Mouse (Mus musculus) liver, embryonic 16.5 days (tissue): ENCODE results near the gene Hebp1. TPM values are rescaled to one million over a fixed set of nuclear protein-coding genes. Genes with fewer than 3 reads are reported as not detected.

Experiments
- ATAC-seq: fragments of 200-750 bp; cut with Nextera tagmentation; 2 replicates; pipeline ENCODE4 v1.8.0; 2017; ENCODE audit warnings: low read depth, mild to moderate bottlenecking, moderate number of reproducible peaks, moderate library complexity
- H3K27ac ChIP-seq: fragments of 300-500 bp; sonication (generic); 2 replicates; pipeline ENCODE4 v1.5.1; 2014; ENCODE audit warnings: mild to moderate bottlenecking, low read length
- H3K27me3 ChIP-seq: fragments of 300-500 bp; sonication (generic); 2 replicates; pipeline ENCODE4 v1.6.1; 2014; ENCODE audit warnings: low read depth, low read length, mixed read lengths; ENCODE audit not compliant: control insufficient read depth, insufficient read depth
- H3K36me3 ChIP-seq: fragments of 300-500 bp; sonication (generic); 2 replicates; pipeline ENCODE4 v1.6.1; 2014; ENCODE audit warnings: mild to moderate bottlenecking; ENCODE audit not compliant: control insufficient read depth, insufficient read depth
- H3K4me1 ChIP-seq: fragments of 300-500 bp; sonication (generic); 2 replicates; pipeline ENCODE4 v1.6.1; 2014; ENCODE audit warnings: low read depth, low read length, mixed read lengths; ENCODE audit not compliant: control insufficient read depth
- H3K4me2 ChIP-seq: fragments of 300-500 bp; sonication (generic); 2 replicates; pipeline ENCODE4 v1.6.1; 2014; ENCODE audit warnings: low read depth, low read length, mixed read lengths
- H3K4me3 ChIP-seq: fragments of 300-500 bp; sonication (generic); 2 replicates; pipeline ENCODE4 v1.5.1; 2014; ENCODE audit warnings: low read depth, mild to moderate bottlenecking, low read length
- H3K9ac ChIP-seq: fragments of 300-500 bp; sonication (generic); 2 replicates; pipeline ENCODE4 v1.6.1; 2014; ENCODE audit warnings: low read depth, low read length
- H3K9me3 ChIP-seq: fragments of 300-500 bp; sonication (generic); replicated peaks from 2 replicates; pipeline ENCODE4 v1.6.1; 2016; ENCODE audit warnings: low read length; ENCODE audit not compliant: control insufficient read depth
- WGBS: fragments of 180-500 bp; shearing (Covaris S2); extraction: QIAGEN DNeasy Blood & Tissue Kit; methylation state at CpG from one replicate; pipeline ENCODE4 v1.1.7; 2014; ENCODE audit not compliant: insufficient replicate concordance; 5-methylcytosine and 5-hydroxymethylcytosine counted together
- polyA plus RNA-seq: library from polyadenylated mRNA; unstranded; fragments of >200 nt; fragmentation: Nextera tagmentation; extraction: Ambion mirVana; gene quantifications from 2 replicates; pipeline ENCODE4 v1.2.1, GENCODE M21; 2015

Hebp1 gene
- polyA plus RNA-seq, 1 experiment from 2014 or later, result 134 TPM

DNA sequence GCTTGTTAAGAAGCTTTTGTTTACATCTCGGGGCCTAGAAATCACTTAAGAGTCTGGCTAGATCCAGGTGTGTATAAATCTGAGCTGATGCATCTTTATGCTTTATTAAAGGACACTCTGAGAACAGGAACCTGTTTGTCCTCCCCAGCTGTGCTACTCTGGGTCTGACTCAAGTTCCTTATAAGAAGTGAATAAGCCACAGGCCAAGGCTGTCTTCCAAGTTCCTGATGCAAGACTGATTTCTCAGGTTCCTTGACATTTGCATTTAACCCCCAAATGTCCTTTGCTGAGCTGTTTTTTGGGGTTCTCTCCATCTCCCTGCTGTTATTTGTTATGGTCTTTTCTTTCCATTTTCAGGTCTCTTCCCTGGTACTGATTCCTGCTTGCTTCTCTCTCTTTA is 5.9 kb downstream of the Hebp1 start:
- Histone ChIP-seq H3K27me3 (no peaks in the 10 kb centered on the region), H3K36me3 (peaks cover 17% of the 10 kb centered on the region; the same call in 1 of the 2 replicates), H3K4me1 (peaks cover 24% of the 10 kb centered on the region), H3K27ac (no peak overlapping the region), H3K9ac (no peak overlapping the region), H3K4me2 (no peak overlapping the region), H3K4me3 (no peak overlapping the region), H3K9me3 (no peaks in the 10 kb centered on the region)
- 90% methylated on average over 1 of the region's 1 CpGs for WGBS
- no peak for ATAC-seq

GRCm38 (mm10) chr6:135190122-135190521 is 7.7 kb downstream of the Hebp1 start:
- H3K9me3 ChIP-seq, result no peaks in the 10 kb centered on the region
- peaks cover 16% of the 10 kb centered on the region for H3K4me1 ChIP-seq
- H3K36me3 ChIP-seq, result peaks cover 17% of the 10 kb centered on the region; the same call in 1 of the 2 replicates
- no peaks in the 10 kb centered on the region for H3K27me3 ChIP-seq
- H3K9ac ChIP-seq, result no peak overlapping the region
- no peak for ATAC-seq
- no peak overlapping the region for H3K4me2 ChIP-seq
- H3K4me3 ChIP-seq, result no peak overlapping the region
- 74% methylated on average over 6 of the region's 6 CpGs for WGBS
- H3K27ac ChIP-seq, result no peak overlapping the region

DNA sequence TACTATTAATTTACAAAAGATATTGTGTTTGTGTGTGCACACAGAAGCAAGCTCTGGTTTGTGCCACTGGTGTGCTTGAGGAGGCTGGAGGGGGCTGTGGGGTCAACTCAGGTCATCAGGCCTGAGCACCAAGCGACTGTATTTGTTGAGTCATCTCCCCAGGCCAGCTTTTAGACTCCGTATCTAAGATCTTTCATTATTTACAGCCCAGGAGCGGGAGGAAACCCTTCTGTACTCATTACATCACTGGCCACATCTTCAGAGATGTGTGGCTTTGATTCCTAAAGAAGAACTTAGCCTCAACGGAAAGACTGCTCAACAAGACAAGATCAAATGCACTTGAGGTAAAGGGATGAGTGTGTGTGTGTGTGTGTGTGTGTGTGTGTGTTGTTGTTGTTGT is 9.2 kb downstream of the Hebp1 start:
- no peaks in the 10 kb centered on the region for H3K9me3 ChIP-seq
- peaks cover 8% of the 10 kb centered on the region; the same call in 1 of the 2 replicates for H3K36me3 ChIP-seq
- no peak overlapping the region for H3K4me3 ChIP-seq
- no peak overlapping the region for H3K27ac ChIP-seq
- no peak for ATAC-seq
- H3K27me3 ChIP-seq, result no peaks in the 10 kb centered on the region
- H3K4me2 ChIP-seq, result no peak overlapping the region
- H3K4me1 ChIP-seq, result peaks cover 7% of the 10 kb centered on the region
- no peak overlapping the region for H3K9ac ChIP-seq
- WGBS, result 24% methylated on average over 4 of the region's 4 CpGs

DNA sequence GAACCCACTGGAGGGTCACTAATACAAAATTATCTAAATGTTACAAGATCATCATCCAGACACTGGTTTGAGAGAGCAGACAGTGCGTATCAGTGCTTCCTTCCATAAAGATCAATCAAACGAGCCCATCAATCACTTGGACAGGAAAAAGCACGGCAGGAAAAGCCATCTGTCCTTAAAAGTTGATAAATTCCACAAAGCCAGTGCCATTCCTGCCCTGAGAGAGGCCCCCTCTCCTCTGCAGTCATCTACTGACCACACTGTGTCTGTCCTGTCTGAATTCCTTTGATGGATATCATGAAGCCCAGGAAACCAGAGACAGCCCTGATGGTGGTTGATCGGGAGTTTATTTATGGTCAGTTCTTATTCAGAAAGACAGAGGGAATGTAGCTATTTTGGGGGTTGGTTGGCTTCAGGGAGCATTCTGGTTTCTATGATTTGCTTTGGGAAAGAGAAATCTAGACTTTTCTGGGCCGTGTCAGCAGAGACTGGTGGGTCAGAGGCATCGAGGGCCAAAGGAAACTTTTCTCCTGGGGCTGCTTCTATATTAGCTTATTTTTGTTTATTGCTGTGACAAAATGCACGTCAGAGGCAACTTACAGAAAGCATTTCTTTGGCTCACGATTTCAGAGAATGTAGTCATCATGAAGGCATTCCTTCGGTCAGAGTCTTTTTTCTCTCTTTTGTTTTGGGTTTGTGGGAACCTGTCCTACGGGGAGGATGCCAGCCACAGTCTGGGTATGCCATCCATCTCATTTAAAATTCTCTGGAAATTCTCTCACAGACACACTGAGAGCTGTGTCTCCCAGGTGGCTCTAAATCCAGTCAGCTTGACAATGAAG is 10.5 kb downstream of the Hebp1 start:
- H3K9ac ChIP-seq, result no peak overlapping the region
- H3K36me3 ChIP-seq, result no peaks in the 10 kb centered on the region
- WGBS, result 49% methylated on average over 10 of the region's 10 CpGs
- no peak overlapping the region for H3K4me3 ChIP-seq
- H3K27ac ChIP-seq, result no peak overlapping the region
- H3K27me3 ChIP-seq, result no peaks in the 10 kb centered on the region
- H3K9me3 ChIP-seq, result no peaks in the 10 kb centered on the region
- ATAC-seq, result no peak
- no peak overlapping the region for H3K4me2 ChIP-seq
- peaks cover 4% of the 10 kb centered on the region for H3K4me1 ChIP-seq

DNA sequence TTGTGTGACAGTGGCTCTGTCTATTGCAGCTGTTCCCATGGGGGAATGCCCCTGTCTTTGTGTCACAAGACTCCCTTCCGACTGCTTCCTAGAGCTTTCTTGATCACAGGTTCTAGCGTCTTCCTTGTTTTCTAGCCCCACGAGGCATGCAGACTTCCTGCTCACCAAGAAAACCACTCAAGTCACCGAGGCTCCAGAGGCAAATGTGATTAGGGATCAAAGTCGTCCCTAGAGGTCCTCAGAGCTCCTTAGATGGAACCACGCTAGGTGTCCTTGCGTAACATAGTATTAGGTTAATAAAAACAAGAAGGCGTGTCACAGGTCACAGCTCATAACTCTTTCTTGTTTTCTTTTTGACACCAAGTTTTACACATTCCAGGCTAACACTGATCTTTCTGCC is 13.9 kb downstream of the Hebp1 start:
- H3K4me2 ChIP-seq, result no peak overlapping the region
- no peaks in the 10 kb centered on the region for H3K9me3 ChIP-seq
- peaks cover 4% of the 10 kb centered on the region for H3K4me1 ChIP-seq
- ATAC-seq, result no peak
- H3K27me3 ChIP-seq, result 0 out of 2 replicates have a peak, but pooled peaks cover 2% of the 10 kb centered on the region
- H3K36me3 ChIP-seq, result no peaks in the 10 kb centered on the region
- H3K9ac ChIP-seq, result no peak overlapping the region
- H3K4me3 ChIP-seq, result no peak overlapping the region
- WGBS, result 23% methylated on average over 8 of the region's 8 CpGs
- H3K27ac ChIP-seq, result no peak overlapping the region

- H3K9me3 ChIP-seq, result no peaks in the 10 kb centered on the region
- H3K9ac ChIP-seq, result no peak overlapping the region
- H3K27me3 ChIP-seq, result peaks cover 2% of the 10 kb centered on the region; the same call in 1 of the 2 replicates
- no peak overlapping the region for H3K4me2 ChIP-seq
- no peak overlapping the region for H3K4me3 ChIP-seq
- no peaks in the 10 kb centered on the region for H3K36me3 ChIP-seq
- WGBS, result 42% methylated on average over 5 of the region's 5 CpGs
- peaks cover 4% of the 10 kb centered on the region for H3K4me1 ChIP-seq
- 0 out of 2 replicates have a peak, but pooled peaks have one; percentile 47 for ATAC-seq
- no peak overlapping the region for H3K27ac ChIP-seq
These were observed 14.9 kb downstream of the Hebp1 start for GRCm38 (mm10) chr6:135182925-135183324.

GRCm38 (mm10) chr6:135178599-135178998 is 19.2 kb downstream of the Hebp1 start:
- Histone ChIP-seq H3K9me3 (no peaks in the 10 kb centered on the region), H3K9ac (no peak overlapping the region), H3K4me3 (no peak overlapping the region), H3K4me1 (no peaks in the 10 kb centered on the region; the same call in 1 of the 2 replicates), H3K36me3 (no peaks in the 10 kb centered on the region), H3K27ac (no peak overlapping the region), H3K27me3 (peaks cover 2% of the 10 kb centered on the region; the same call in 1 of the 2 replicates), H3K4me2 (no peak overlapping the region)
- 19% methylated on average over 3 of the region's 3 CpGs for WGBS
- peak; percentile 41; the same call in 1 of the 2 replicates for ATAC-seq

DNA sequence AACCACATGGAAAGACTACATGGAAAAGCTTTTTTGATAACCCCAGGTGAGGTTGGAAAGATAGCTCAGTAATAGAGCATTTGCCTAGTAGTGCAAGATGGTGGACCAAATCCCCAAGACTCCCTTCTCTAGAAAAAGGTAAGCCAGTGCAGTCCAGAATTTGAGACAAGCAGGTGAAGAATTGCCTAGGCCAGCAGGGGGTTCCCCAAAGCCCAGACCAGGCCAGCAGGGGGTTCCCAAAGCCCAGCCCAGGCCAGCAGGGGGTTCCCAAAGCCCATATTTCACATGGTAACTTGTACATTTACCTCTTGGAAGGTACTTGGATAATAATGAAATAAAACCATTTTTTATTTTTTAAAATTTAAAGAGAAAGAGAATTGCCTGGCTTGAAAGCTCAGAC is 20.6 kb downstream of the Hebp1 start:
- peaks cover 2% of the 10 kb centered on the region; the same call in 1 of the 2 replicates for H3K27me3 ChIP-seq
- H3K4me2 ChIP-seq, result no peak overlapping the region
- no peaks in the 10 kb centered on the region for H3K36me3 ChIP-seq
- no peak for ATAC-seq
- H3K4me3 ChIP-seq, result no peak overlapping the region
- H3K9me3 ChIP-seq, result no peaks in the 10 kb centered on the region
- H3K9ac ChIP-seq, result no peak overlapping the region
- no peak overlapping the region for H3K27ac ChIP-seq
- H3K4me1 ChIP-seq, result no peaks in the 10 kb centered on the region; the same call in 1 of the 2 replicates

DNA sequence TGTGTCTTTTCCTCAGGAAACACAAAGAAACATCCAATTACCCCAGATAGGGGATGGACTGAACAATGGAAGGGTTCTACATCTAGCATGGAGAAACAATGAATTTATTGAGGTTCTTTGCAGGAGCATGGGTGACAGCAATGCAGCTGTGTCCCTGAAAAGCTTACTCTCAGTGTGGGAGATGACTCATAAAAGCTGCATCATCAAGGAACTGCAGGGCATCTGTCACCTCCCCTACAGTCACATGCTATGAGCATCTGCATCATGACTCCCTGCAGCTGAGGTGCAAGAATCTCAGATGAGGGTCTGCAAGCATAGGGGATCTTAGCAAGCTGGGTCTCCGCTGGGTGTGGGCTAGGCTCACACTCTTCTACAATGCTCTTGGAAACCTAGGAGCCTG is 22.8 kb downstream of the Hebp1 start:
- 87% methylated on average over 1 of the region's 1 CpGs for WGBS
- Histone ChIP-seq H3K4me1 (no peaks in the 10 kb centered on the region; the same call in 1 of the 2 replicates), H3K4me3 (no peak overlapping the region), H3K27ac (no peak overlapping the region), H3K36me3 (no peaks in the 10 kb centered on the region), H3K27me3 (no peaks in the 10 kb centered on the region; the same call in 1 of the 2 replicates), H3K4me2 (no peak overlapping the region), H3K9me3 (no peaks in the 10 kb centered on the region), H3K9ac (no peak overlapping the region)
- ATAC-seq, result no peak; the same call in 1 of the 2 replicates
